Mouse (Mus musculus) liver, embryonic 14.5 days (tissue): Measurements from ENCODE around the gene 2010003K11Rik.

ENCODE experiments used
- CTCF ChIP-seq: IDR thresholded peaks from 2 replicates; pipeline ENCODE4 v1.5.1; 2016; ENCODE audit warnings: antibody characterized with exemption, low read depth, control low read depth
- EP300 ChIP-seq: IDR thresholded peaks from 2 replicates; pipeline ENCODE4 v1.6.1; 2016; ENCODE audit warnings: antibody characterized with exemption, low read depth

DNA sequence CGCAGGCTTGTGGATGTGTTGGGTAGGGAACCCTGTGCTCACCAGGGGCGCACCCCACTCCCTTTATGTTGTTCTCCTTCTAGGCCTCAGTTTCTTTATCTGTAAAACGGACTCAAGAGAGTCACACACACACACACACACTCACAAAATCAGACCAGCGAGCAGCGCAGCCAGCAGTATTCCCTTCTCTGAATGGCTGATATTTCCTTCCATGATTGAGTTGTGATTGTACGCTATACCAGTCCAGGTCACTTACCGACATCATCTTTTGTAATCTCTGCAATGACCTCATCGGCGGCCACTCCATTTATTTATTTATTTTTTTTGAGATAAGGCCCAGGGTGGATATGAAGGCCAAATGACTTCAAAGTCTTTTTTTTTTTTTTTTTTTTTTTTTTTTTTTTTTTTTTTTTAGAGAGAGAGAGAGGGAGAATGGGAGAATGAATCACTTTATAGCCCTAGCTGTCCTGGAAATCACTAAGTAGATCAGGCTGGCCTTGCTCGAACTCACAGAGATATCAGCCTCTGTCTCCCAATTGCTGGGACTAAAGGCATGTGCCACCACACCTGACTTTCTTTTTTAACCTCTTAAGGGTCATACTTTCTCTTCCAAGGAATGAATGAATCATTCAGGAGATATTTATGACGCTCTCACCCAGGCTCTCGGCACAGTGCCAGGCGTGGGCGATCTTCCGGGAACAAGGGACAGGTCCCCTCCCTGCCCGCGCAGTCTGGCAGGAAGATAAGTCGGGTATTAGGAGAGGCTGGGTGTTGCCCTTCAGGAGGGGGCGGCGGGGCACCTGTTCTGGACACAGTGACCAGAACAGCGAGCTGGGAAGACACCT is 20.8 kb downstream of the 2010003K11Rik start, which contains the start of gene Syt12:
- TF ChIP-seq CTCF (no peak), EP300 (no peak)
